Mouse (Mus musculus) embryo, embryonic 10 days (tissue): ENCODE results near the gene Pskh1.

Experiments used
- DNase-seq: peaks from one replicate; pipeline ENCODE4 v3.0.0-alpha.2; 2015; ENCODE audit warnings: low spot score

The Pskh1 gene

DNA sequence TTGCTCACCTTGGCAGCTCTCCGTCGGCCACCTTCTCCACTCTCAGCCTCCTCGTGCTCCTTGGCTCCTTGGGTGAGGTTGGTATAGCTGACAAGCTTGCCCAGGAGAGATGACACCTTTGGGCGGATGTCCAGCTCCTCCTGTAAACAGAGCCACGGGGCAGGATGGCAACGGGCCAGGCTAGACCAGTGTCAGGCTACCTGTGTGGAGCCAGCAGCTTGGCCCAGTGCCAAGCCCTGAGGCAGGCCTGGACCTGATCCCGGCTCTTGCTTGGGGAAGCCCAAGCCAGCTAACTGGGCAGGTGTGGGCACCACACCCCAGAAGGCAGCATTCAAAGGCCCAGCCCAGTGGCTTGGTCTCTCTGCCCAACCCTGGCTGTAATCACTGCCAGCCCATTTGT is 59.1 kb downstream of the Pskh1 start:
- DNase-seq: no peak

DNA sequence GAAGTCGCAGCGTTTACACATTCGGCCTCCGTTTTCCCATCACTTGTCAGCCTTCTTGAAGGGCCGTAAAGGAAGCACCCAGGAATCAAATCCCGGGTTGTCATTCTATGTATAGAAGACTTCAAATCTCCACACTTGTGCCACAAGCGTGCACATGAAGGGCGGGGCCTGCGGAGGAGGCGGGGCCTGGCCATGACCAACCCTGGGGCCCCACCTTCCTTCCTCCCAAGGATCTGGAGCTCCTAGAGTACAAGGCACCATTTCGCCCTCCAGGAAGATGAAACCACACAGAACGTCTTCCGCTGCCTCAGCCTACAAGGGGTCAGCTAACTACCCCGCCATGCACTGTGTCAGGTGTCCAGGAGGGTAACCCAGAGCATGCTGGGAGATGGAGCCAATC is 60.9 kb downstream of the Pskh1 start:
- DNase-seq: no peak

- no peak for DNase-seq
These were observed 61.3 kb downstream of the Pskh1 start for GRCm38 (mm10) chr8:105961536-105961935.

DNA sequence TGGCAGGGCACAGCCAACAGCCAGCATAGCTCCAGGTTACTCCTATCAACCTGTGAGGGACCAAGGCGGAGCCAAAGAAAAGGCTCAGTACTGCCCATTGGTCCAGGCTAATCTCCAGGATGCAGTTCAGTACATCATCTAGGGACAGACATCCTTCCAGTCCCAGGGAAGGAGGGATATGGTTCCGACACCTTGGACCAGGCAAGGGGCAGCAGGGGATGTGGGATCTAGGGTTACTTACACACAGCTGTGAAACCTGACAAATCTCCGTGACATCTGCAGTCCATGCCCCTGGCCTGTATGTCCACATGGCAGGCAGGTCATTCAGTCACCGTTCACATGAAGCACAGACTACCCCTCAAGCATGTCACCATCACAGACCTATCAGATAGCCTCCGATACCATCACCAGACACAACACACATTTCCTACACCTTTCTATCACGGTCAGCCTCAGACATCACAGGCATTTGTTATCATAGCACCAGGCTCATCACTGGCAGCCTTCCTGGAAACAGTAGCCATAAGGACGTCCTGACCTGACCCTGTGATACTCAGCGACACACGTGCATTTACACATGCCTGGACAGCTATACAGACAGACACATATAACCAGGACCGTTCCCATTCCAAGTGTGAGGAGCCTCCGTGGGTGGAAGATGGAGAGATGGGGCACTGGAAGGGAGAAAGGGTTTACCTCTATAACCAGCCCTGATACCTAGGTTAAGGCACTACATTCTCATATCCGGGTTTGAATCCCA is 64.4 kb downstream of the Pskh1 start:
- no peak for DNase-seq

DNA sequence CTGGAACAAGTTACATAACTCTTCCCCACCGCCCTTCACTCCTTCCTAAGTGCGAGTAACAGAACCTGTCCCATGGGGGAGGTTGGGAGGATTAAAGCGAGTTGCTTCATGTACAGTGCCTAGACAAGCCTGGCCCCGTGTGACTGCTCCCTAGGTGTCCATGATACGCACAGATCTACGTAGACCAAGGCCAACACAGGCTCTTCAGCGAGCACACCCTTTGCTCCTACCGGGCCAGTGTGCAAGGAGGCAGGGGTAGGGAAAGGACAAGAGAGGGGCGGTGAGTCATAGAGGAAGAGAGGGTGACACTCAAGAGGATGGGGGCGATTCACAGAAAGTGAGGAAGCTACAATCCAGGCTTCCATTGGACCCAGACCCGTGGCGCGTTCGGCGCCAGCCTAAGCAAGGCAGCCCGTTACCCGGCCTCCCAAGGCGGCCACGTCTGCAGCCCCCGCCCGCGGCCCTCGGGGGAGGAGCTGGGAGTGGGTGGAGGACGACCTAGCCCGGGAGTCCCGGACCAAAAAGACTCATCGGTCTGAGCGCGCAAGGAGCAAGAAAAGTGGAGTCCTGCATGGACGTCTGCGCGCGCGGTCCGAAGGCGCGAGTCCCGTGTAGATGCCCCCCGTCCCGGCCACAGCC is 65.1 kb downstream of the Pskh1 start:
- peak; percentile 41 for DNase-seq

DNA sequence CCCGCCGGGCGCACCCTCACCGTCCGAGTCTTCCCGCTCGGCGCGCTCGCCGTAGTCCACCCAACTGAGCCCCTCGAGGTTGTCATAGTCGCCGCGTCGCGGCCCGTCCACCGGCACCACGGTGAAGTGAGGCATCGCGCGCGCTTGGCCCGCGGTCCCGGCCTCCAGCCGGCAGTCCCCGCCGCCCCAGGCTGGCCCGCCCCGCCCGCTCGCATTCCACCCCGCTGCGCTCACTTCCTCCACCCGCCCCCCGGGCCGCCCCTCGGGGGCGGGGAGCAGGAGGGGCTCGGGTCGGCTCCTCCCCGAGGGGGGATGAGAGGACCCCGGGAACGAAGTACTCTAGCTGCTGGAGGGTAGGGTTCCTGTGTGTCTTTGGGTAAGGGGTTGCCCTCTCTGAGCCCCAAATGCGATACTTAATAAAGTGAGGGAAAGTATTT is 65.7 kb downstream of the Pskh1 start, which contains the start of gene Slc12a4:
Gene Slc12a4, minus strand, starts transcription at position 193 of the 437 bp plus-strand sequence.
- DNase-seq: peak; percentile 69

DNA sequence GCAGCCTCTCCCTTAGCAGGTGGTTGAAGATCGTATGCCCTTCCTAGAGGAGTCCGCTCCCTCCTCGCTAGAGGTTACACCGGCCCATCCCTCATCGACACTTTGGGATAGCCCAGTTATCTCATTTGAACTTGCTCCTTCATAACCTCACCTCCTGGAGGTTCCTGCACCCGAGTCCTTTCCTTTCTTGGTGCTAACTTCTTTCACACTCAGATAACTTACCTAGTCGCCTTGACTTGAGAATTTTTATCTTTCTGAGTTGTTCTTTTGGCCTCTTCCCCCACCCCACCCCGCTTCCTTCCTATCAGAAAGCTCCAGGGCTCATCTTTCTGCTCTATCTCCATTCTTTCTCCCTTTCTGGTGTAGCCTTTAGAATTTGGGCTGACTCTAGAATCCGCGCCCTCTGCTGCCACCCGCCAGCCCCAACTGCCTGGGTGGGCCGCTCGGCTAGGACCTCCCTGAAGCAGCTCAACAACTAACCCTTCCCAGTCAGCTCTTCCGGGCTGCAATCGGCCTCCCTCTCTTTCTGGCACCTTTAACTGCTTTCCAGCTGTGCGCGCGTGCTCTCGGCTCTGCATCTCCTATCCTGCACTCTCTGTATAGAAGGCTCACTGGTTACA is 66.6 kb downstream of the Pskh1 start:
- peak; percentile 69 for DNase-seq

GRCm38 (mm10) chr8:105969367-105969766 is 69.1 kb downstream of the Pskh1 start:
- no peak for DNase-seq

GRCm38 (mm10) chr8:105971019-105971720 is 70.9 kb downstream of the Pskh1 start:
- no peak for DNase-seq

GRCm38 (mm10) chr8:105975363-105975762 is 75.1 kb downstream of the Pskh1 start:
- peak; percentile 36 for DNase-seq

GRCm38 (mm10) chr8:105979325-105979724 is 79.1 kb downstream of the Pskh1 start, which contains the start of gene Dpep3:
Gene Dpep3 (minus strand): TSS chr8:105979429.
- no peak for DNase-seq

DNA sequence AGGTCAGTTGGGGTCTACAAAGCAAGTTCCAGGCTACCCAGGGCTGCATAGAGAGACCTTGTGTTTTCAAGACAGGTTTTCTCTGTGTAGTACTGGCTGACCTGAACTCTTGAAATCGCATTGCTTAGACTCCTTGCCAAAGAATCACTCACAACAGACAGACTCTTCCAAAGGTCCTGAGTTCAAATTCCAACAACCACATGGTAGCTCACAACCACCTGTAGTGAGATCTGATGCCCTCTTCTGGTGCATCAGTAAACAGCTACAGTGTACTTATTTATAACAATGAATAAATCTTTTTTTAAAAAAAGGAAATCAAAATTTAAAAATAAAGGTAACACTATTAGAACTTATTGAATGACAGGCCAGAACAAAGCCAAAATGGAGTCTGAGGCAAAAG is 80.9 kb downstream of the Pskh1 start:
- no peak for DNase-seq
